Mouse (Mus musculus) small intestine, adult 2 months (tissue): ENCODE data around the gene Emilin1. TPM values are rescaled to one million over a fixed set of nuclear protein-coding genes. Genes with fewer than 3 reads are reported as not detected.

Experiments used
- H3K27ac ChIP-seq: fragments of 200-500 bp; 2 replicates; pipeline ENCODE4 v1.5.1; 2012; ENCODE audit warnings: low read depth, low read length, control low read depth, inconsistent platforms; ENCODE audit not compliant: insufficient read depth
- H3K27me3 ChIP-seq: fragments of 200-500 bp; 2 replicates; pipeline ENCODE4 v1.6.1; 2012; ENCODE audit warnings: mild to moderate bottlenecking, moderate library complexity, low read length, inconsistent platforms; ENCODE audit not compliant: control insufficient read depth, insufficient read depth
- H3K36me3 ChIP-seq: fragments of 200-500 bp; 2 replicates; pipeline ENCODE4 v1.6.1; 2012; ENCODE audit warnings: mild to moderate bottlenecking, low read length, control low read depth, inconsistent platforms; ENCODE audit not compliant: control insufficient read depth, insufficient read depth
- H3K4me1 ChIP-seq: fragments of 200-500 bp; 2 replicates; pipeline ENCODE4 v1.6.1; 2012; ENCODE audit warnings: low read length, inconsistent platforms, mixed read lengths; ENCODE audit not compliant: control insufficient read depth, insufficient read depth, insufficient read length
- H3K4me3 ChIP-seq: fragments of 200-500 bp; 2 replicates; pipeline ENCODE4 v1.5.1; 2012; ENCODE audit warnings: low read depth, mild to moderate bottlenecking, control low read depth, inconsistent platforms, low read length, moderate library complexity
- CTCF ChIP-seq: fragments of 200-500 bp; IDR thresholded peaks from 2 replicates; pipeline ENCODE4 v1.5.1; 2012; ENCODE audit warnings: low read depth, mild to moderate bottlenecking, control low read depth, inconsistent platforms, low read length, moderate library complexity, mixed read lengths; ENCODE audit not compliant: insufficient replicate concordance, insufficient read length; ENCODE audit errors: extremely low read depth
- POLR2A ChIP-seq: fragments of 200-500 bp; IDR thresholded peaks from 2 replicates; pipeline ENCODE4 v1.6.1; 2012; ENCODE audit warnings: low read depth, mild to moderate bottlenecking, control low read depth, inconsistent platforms, low read length, moderate library complexity
- WGBS: fragments of 180-500 bp; shearing (Covaris S2); methylation state at CpG from one replicate; pipeline ENCODE4 v1.1.7; 2018; 5-methylcytosine and 5-hydroxymethylcytosine counted together
- polyA plus RNA-seq: library from polyadenylated mRNA; depleted of rRNA; stranded (reverse); fragments of >200 nt; gene quantifications from 2 replicates; pipeline ENCODE4 v1.2.3, GENCODE M21; 2012

Gene Emilin1
- polyA plus RNA-seq, 1 experiment, result 81.9 TPM

GRCm38 (mm10) chr5:30912156-30912555 is 1.0 kb upstream of the Emilin1 start:
- WGBS, result 83% methylated on average over 5 of the region's 5 CpGs
- H3K4me1 ChIP-seq, result peaks cover 32% of the 10 kb centered on the region
- H3K27ac ChIP-seq, result peak overlapping the region; percentile 79
- TF ChIP-seq CTCF (no peak), POLR2A (no peak)
- H3K27me3 ChIP-seq, result no peaks in the 10 kb centered on the region
- no peaks in the 10 kb centered on the region for H3K36me3 ChIP-seq
- no peak overlapping the region for H3K4me3 ChIP-seq

GRCm38 (mm10) chr5:30914101-30914635 is 966 bp downstream of the Emilin1 start:
- no peak for TF ChIP-seq POLR2A
- TF ChIP-seq CTCF, result no peak
- Histone ChIP-seq H3K27me3 (no peaks in the 10 kb centered on the region), H3K4me1 (peaks cover 18% of the 10 kb centered on the region), H3K4me3 (peak overlapping the region; percentile 53), H3K36me3 (no peaks in the 10 kb centered on the region; the same call in 1 of the 2 replicates), H3K27ac (peak overlapping the region; percentile 79)
- whole genome bisulfite sequencing, result 71% methylated on average over 7 of the region's 7 CpGs

DNA sequence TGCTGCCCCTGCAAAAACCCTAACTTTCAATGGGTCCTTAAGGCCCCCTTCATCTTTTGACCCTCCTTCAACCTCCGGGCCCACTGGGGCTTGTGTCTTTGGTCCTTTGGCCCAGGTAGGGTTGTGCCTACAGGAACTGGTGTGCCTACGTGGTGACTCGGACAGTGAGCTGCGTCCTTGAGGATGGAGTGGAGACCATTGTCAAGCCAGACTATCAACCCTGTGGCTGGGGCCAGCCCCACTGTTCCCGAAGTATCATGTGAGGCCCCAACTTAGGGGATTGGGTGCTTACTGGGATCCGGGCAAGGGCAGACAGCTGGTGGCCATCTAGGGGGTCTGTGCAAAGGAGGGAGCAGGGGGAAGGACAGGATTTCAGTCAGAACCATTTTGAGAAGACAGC is 1.6 kb downstream of the Emilin1 start:
- WGBS, result 77% methylated on average over 6 of the region's 6 CpGs
- Histone ChIP-seq H3K36me3 (no peaks in the 10 kb centered on the region; the same call in 1 of the 2 replicates), H3K27me3 (no peaks in the 10 kb centered on the region), H3K27ac (peak overlapping the region; percentile 24), H3K4me1 (peaks cover 15% of the 10 kb centered on the region), H3K4me3 (peak overlapping the region; percentile 46)
- TF ChIP-seq CTCF (no peak), POLR2A (no peak)

DNA sequence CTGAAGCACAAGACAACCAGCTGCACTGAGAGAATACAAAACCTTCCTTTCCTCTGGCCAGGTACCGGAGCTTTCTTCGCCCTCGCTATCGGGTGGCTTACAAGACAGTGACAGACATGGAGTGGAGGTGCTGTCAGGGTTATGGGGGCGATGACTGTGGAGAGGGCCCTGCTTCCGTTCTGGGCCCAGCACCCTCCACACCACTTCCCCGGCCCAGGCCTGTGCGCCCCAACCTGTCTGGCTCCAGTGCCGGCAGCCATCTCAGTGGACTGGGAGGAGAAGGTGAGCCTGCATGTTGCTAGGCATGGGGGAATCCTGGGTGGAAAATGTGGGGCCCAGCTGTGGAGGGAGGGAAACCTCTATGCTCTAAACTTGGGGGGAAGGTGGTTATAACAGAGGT is 2.3 kb downstream of the Emilin1 start:
- TF ChIP-seq CTCF, result no peak
- TF ChIP-seq POLR2A, result no peak
- H3K36me3 ChIP-seq, result no peaks in the 10 kb centered on the region; the same call in 1 of the 2 replicates
- 57% methylated on average over 9 of the region's 9 CpGs for WGBS
- H3K4me3 ChIP-seq, result peak overlapping the region; percentile 46
- H3K27ac ChIP-seq, result peak overlapping the region; percentile 24
- peaks cover 15% of the 10 kb centered on the region for H3K4me1 ChIP-seq
- no peaks in the 10 kb centered on the region for H3K27me3 ChIP-seq

GRCm38 (mm10) chr5:30915974-30916433 is 2.8 kb downstream of the Emilin1 start:
- Histone ChIP-seq H3K27ac (peak overlapping the region; percentile 27; the same call in 1 of the 2 replicates), H3K36me3 (no peaks in the 10 kb centered on the region; the same call in 1 of the 2 replicates), H3K4me1 (peaks cover 11% of the 10 kb centered on the region), H3K27me3 (no peaks in the 10 kb centered on the region), H3K4me3 (no peak overlapping the region)
- WGBS, result 2% methylated on average over 7 of the region's 7 CpGs
- TF ChIP-seq CTCF (peak; percentile 53; the same call in 1 of the 2 replicates), POLR2A (no peak)

- no peak for TF ChIP-seq POLR2A
- no peak for TF ChIP-seq CTCF
- whole genome bisulfite sequencing, result 91% methylated on average over 9 of the region's 9 CpGs
- Histone ChIP-seq H3K27me3 (no peaks in the 10 kb centered on the region), H3K36me3 (no peaks in the 10 kb centered on the region; the same call in 1 of the 2 replicates), H3K4me1 (peaks cover 11% of the 10 kb centered on the region), H3K4me3 (no peak overlapping the region), H3K27ac (peak overlapping the region; percentile 27; the same call in 1 of the 2 replicates)
Observed at GRCm38 (mm10) chr5:30916841-30917240, 3.6 kb downstream of the Emilin1 start.

DNA sequence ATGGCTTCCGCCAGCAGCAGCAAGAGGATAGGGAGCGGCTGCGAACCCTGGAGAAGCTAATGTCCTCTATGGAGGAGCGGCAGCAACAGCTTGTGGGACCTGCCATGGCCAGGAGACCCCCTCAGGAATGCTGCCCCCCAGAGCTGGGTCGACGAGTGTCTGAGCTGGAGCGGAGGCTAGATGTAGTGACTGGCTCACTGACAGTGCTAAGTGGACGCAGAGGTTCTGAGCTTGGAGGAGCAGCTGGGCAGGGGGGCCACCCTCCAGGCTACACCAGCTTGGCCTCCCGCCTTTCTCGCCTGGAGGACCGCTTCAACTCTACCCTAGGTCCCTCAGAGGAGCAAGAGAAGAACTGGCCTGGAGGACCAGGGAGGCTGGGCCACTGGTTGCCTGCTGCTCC is 4.1 kb downstream of the Emilin1 start:
- peaks cover 10% of the 10 kb centered on the region for H3K4me1 ChIP-seq
- TF ChIP-seq POLR2A (no peak), CTCF (no peak)
- H3K27me3 ChIP-seq, result no peaks in the 10 kb centered on the region
- 91% methylated on average over 11 of the region's 11 CpGs for WGBS
- H3K36me3 ChIP-seq, result no peaks in the 10 kb centered on the region; the same call in 1 of the 2 replicates
- H3K27ac ChIP-seq, result no peak overlapping the region
- H3K4me3 ChIP-seq, result no peak overlapping the region
